Mouse (Mus musculus) ZHBTc4 (cell line): ENCODE measurements at regions not wholly inside any gene's neighbourhood (a gene's known extent, or its start where the extent isn't known, plus 50 kb on each side); places are given as distances from the start of the nearest gene placed in this dataset.
"Not testable (repeated sequence)": the region's sequence is repeated elsewhere in the genome, so short reads cannot be mapped to it uniquely, and the experiment has no call there.

Experiments
- DNase-seq: peaks from one replicate; pipeline ENCODE4 v3.0.0-alpha.2; 2011; ENCODE audit warnings: low read depth, low spot score

GRCm38 (mm10) chr1:35864246-35864645, 204.0 kb upstream of the Hs6st1 start:
- no peak for DNase-seq

GRCm38 (mm10) chr1:35865263-35865662, 202.9 kb upstream of the Hs6st1 start:
- DNase-seq, result no peak

GRCm38 (mm10) chr1:35866643-35867042, 201.6 kb upstream of the Hs6st1 start:
- DNase-seq, result peak; percentile 44

GRCm38 (mm10) chr1:35869381-35870143, 198.6 kb upstream of the Hs6st1 start:
- peak; percentile 95 for DNase-seq

GRCm38 (mm10) chr1:35870144-35870827, 197.9 kb upstream of the Hs6st1 start:
- DNase-seq, result no peak

GRCm38 (mm10) chr1:35873038-35873437, 195.2 kb upstream of the Hs6st1 start:
- no peak for DNase-seq

GRCm38 (mm10) chr1:35875210-35875811, 192.9 kb upstream of the Hs6st1 start:
- DNase-seq, result no peak

- DNase-seq, result peak; percentile 47
Observed at GRCm38 (mm10) chr1:35878426-35878825, 189.8 kb upstream of the Hs6st1 start.

GRCm38 (mm10) chr1:35879388-35880093, 188.7 kb upstream of the Hs6st1 start:
- no peak for DNase-seq

GRCm38 (mm10) chr1:35880562-35881265, 187.5 kb upstream of the Hs6st1 start:
- DNase-seq, result no peak

- DNase-seq, result peak; percentile 88
Observed at GRCm38 (mm10) chr1:35881521-35881920, 186.7 kb upstream of the Hs6st1 start.

GRCm38 (mm10) chr1:35882101-35882500, 186.1 kb upstream of the Hs6st1 start:
- DNase-seq, result no peak

GRCm38 (mm10) chr1:35889731-35890499, 178.3 kb upstream of the Hs6st1 start:
- no peak for DNase-seq

- no peak for DNase-seq
Observed at GRCm38 (mm10) chr1:35890500-35890900, 177.7 kb upstream of the Hs6st1 start.

GRCm38 (mm10) chr1:35899536-35899935, 168.7 kb upstream of the Hs6st1 start:
- DNase-seq, result no peak

GRCm38 (mm10) chr1:35904001-35904547, 164.1 kb upstream of the Hs6st1 start:
- DNase-seq, result no peak

- DNase-seq, result no peak
Observed at GRCm38 (mm10) chr1:35913551-35913950, 154.6 kb upstream of the Hs6st1 start.

- DNase-seq, result not testable (repeated sequence)
Observed at GRCm38 (mm10) chr1:35914175-35914574, 154.0 kb upstream of the Hs6st1 start.

GRCm38 (mm10) chr1:35915526-35915925, 152.7 kb upstream of the Hs6st1 start:
- no peak for DNase-seq
